Mouse (Mus musculus) liver, adult 2 months (tissue): Measurements from ENCODE around the gene Plpp1.

Experiments
- CTCF ChIP-seq: fragments of 200-500 bp; IDR thresholded peaks from 2 replicates; pipeline ENCODE4 v1.5.1; 2011; ENCODE audit warnings: low read depth, low read length, control low read depth
- POLR2A ChIP-seq: fragments of 200-500 bp; IDR thresholded peaks from 2 replicates; pipeline ENCODE4 v1.6.1; 2011; ENCODE audit warnings: low read length, control low read depth; ENCODE audit not compliant: insufficient read depth; ENCODE audit errors: extremely low read depth

DNA sequence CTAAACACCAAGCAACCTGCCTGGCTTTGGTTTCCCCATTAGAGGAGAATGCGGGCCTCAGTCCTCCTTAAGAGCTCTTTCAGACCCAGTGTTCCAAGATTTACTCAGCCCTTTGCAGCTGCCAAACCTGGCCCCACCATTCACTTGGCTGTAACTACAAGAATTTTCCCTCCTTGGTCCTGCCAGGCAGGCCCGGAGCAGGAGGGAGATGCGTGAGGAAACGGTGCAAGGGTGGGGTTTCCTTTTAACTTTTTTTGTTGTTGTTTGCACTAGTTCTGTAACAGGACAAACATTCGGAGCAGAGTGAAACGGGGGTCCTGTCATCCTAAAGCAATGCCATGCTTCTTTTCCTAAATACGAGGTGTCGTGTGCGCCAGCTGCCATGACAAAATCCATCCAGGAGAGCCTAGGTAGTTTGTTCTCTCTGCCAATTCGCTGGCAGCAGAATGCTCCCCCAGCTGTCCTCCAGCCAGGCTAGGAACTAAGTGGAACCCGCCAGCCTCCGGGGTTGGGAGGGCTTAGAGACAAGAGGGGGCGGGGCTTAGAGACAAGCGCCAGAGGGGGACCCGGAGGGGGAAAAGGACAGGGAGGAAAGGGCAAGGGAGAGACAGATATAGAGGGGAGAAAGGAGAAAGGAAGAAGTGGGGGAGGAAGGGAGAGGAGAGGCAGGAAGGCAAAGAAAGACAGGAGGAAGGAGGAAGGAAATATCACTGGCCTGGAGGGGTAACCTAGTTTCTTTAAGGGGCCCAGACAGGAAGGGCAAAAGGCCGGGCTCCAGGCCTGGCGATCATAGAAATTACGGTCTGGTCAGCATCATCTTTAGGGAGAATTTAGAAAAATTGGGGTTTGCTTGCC is 48.9 kb upstream of the Plpp1 start:
- TF ChIP-seq POLR2A (no peak), CTCF (no peak)
